Mouse (Mus musculus) heart, postnatal 0 days (tissue): Measurements from ENCODE around the gene Rpl6. TPM values are rescaled to one million over a fixed set of nuclear protein-coding genes. Genes with fewer than 3 reads are reported as not detected.

Source experiments
- ATAC-seq: fragments of 200-750 bp; cut with Nextera tagmentation; 2 replicates; pipeline ENCODE4 v1.8.0; 2017; ENCODE audit warnings: low read depth, moderate number of reproducible peaks, moderate library complexity; ENCODE audit not compliant: insufficient read depth
- DNase-seq: peaks from one replicate; pipeline ENCODE4 v3.0.0-alpha.2; 2016; ENCODE audit warnings: low spot score
- H3K27ac ChIP-seq: fragments of 300-500 bp; sonication (generic); 2 replicates; pipeline ENCODE4 v1.5.1; 2014; ENCODE audit warnings: low read depth, mild to moderate bottlenecking
- H3K27me3 ChIP-seq: fragments of 300-500 bp; sonication (generic); 2 replicates; pipeline ENCODE4 v1.6.1; 2014; ENCODE audit warnings: low read length, mixed read lengths; ENCODE audit not compliant: control insufficient read depth, insufficient read depth
- H3K36me3 ChIP-seq: fragments of 300-500 bp; sonication (generic); replicated peaks from 2 replicates; pipeline ENCODE4 v1.6.1; 2014; ENCODE audit warnings: low read length, mixed read lengths; ENCODE audit not compliant: control insufficient read depth, insufficient read depth
- H3K4me1 ChIP-seq: fragments of 300-500 bp; sonication (generic); 2 replicates; pipeline ENCODE4 v1.6.1; 2014; ENCODE audit warnings: antibody characterized with exemption; ENCODE audit not compliant: control insufficient read depth, insufficient read depth
- H3K4me2 ChIP-seq: fragments of 300-500 bp; sonication (generic); 2 replicates; pipeline ENCODE4 v1.6.1; 2014; ENCODE audit warnings: low read depth, mild to moderate bottlenecking, low read length, moderate library complexity
- H3K4me3 ChIP-seq: fragments of 300-500 bp; sonication (generic); 2 replicates; pipeline ENCODE4 v1.5.1; 2014; ENCODE audit warnings: low read depth, low read length
- H3K9ac ChIP-seq: fragments of 300-500 bp; sonication (generic); replicated peaks from 2 replicates; pipeline ENCODE4 v1.6.1; 2014; ENCODE audit warnings: low read depth, low read length, mixed read lengths
- H3K9me3 ChIP-seq: fragments of 300-500 bp; sonication (generic); replicated peaks from 2 replicates; pipeline ENCODE4 v1.6.1; 2016; ENCODE audit warnings: low read length; ENCODE audit not compliant: control insufficient read depth
- CTCF ChIP-seq: IDR thresholded peaks from 2 replicates; pipeline ENCODE4 v1.5.1; 2016; ENCODE audit warnings: antibody characterized with exemption, control low read depth, low read depth
- EP300 ChIP-seq: IDR thresholded peaks from 2 replicates; pipeline ENCODE4 v1.6.1; 2016; ENCODE audit warnings: antibody characterized with exemption, low read depth
- WGBS: fragments of 180-500 bp; shearing (Covaris S2); extraction: QIAGEN DNeasy Blood & Tissue Kit; methylation state at CpG from one replicate; pipeline ENCODE4 v1.1.7; 2014; 5-methylcytosine and 5-hydroxymethylcytosine counted together
- polyA plus RNA-seq: library from polyadenylated mRNA; unstranded; fragments of >200 nt; fragmentation: Nextera tagmentation; extraction: Ambion mirVana; gene quantifications from 2 replicates; pipeline ENCODE4 v1.2.1, GENCODE M21; 2015
- total RNA-seq: library from RNA; depleted of rRNA; stranded (reverse); fragments of >200 nt; gene quantifications from 2 replicates; pipeline ENCODE4 v1.2.3, GENCODE M21; 2014; ENCODE audit warnings: low replicate concordance

Rpl6 gene
- total and polyA plus RNA-seq, 2 experiments from 2014 or later: 287 to 482 TPM

GRCm38 (mm10) chr5:121206540-121206939 lies 2.3 kb downstream of the Rpl6 start:
- Histone ChIP-seq H3K4me2 (no peak overlapping the region), H3K9ac (peak overlapping the region; percentile 35; the same call in 1 of the 2 replicates), H3K4me3 (no peak overlapping the region), H3K4me1 (0 out of 2 replicates have a peak, but pooled peaks cover 10% of the 10 kb centered on the region), H3K27me3 (no peaks in the 10 kb centered on the region), H3K36me3 (peaks cover 59% of the 10 kb centered on the region), H3K9me3 (no peaks in the 10 kb centered on the region), H3K27ac (no peak overlapping the region)
- WGBS: 70% methylated on average over 9 of the region's 9 CpGs
- ATAC-seq (no peak), DNase-seq (no peak)
- TF ChIP-seq EP300: no peak
- no peak for TF ChIP-seq CTCF

GRCm38 (mm10) chr5:121206984-121207383 lies 2.7 kb downstream of the Rpl6 start:
- Histone ChIP-seq H3K9me3 (no peaks in the 10 kb centered on the region), H3K4me1 (0 out of 2 replicates have a peak, but pooled peaks cover 10% of the 10 kb centered on the region), H3K27ac (no peak overlapping the region), H3K36me3 (peaks cover 63% of the 10 kb centered on the region), H3K27me3 (no peaks in the 10 kb centered on the region), H3K4me3 (no peak overlapping the region), H3K4me2 (no peak overlapping the region), H3K9ac (no peak overlapping the region; the same call in 1 of the 2 replicates)
- no peak for TF ChIP-seq EP300
- TF ChIP-seq CTCF: no peak
- 56% methylated on average over 3 of the region's 3 CpGs for WGBS
- ATAC-seq (no peak), DNase-seq (no peak)

- 84% methylated on average over 9 of the region's 9 CpGs for WGBS
- peaks cover 68% of the 10 kb centered on the region for H3K36me3 ChIP-seq
- TF ChIP-seq EP300: no peak
- no peak for TF ChIP-seq CTCF
Observed at GRCm38 (mm10) chr5:121209755-121210600, 5.7 kb downstream of the Rpl6 start.

GRCm38 (mm10) chr5:121210601-121210924 lies 6.3 kb downstream of the Rpl6 start:
- no peak overlapping the region for H3K4me2 ChIP-seq
- TF ChIP-seq CTCF (no peak), EP300 (no peak)
- H3K27ac ChIP-seq: no peak overlapping the region
- ATAC-seq (no peak), DNase-seq (no peak)
- no peaks in the 10 kb centered on the region for H3K9me3 ChIP-seq
- 83% methylated on average over 1 of the region's 1 CpGs for WGBS
- H3K9ac ChIP-seq: no peak overlapping the region
- H3K4me3 ChIP-seq: no peak overlapping the region
- peaks cover 68% of the 10 kb centered on the region for H3K36me3 ChIP-seq
- no peaks in the 10 kb centered on the region for H3K27me3 ChIP-seq
- H3K4me1 ChIP-seq: 0 out of 2 replicates have a peak, but pooled peaks cover 8% of the 10 kb centered on the region

More at GRCm38 (mm10) chr5:121209755-121210600, 5.7 kb downstream of the Rpl6 start:
- Histone ChIP-seq H3K27me3 (no peaks in the 10 kb centered on the region), H3K4me1 (0 out of 2 replicates have a peak, but pooled peaks cover 10% of the 10 kb centered on the region), H3K9ac (no peak overlapping the region), H3K27ac (peak overlapping the region; percentile 26; the same call in 1 of the 2 replicates), H3K4me3 (no peak overlapping the region), H3K4me2 (no peak overlapping the region), H3K9me3 (no peaks in the 10 kb centered on the region)
- ATAC-seq (no peak), DNase-seq (no peak)

GRCm38 (mm10) chr5:121212108-121212507 lies 7.8 kb downstream of the Rpl6 start:
- Histone ChIP-seq H3K9ac (no peak overlapping the region), H3K4me3 (no peak overlapping the region), H3K36me3 (peaks cover 54% of the 10 kb centered on the region), H3K4me2 (no peak overlapping the region), H3K9me3 (no peaks in the 10 kb centered on the region), H3K27ac (no peak overlapping the region), H3K4me1 (no peaks in the 10 kb centered on the region), H3K27me3 (no peaks in the 10 kb centered on the region)
- ATAC-seq (no peak), DNase-seq (no peak)
- 88% methylated on average over 6 of the region's 6 CpGs for WGBS
- TF ChIP-seq CTCF: no peak
